Mouse (Mus musculus) T-cell, adult 2 months (primary cell): ENCODE results near the gene Hypk.

ENCODE experiments used
- DNase-seq: peaks from one replicate; pipeline ENCODE4 v3.0.0; 2022; ENCODE audit warnings: low spot score

Gene Hypk

DNA sequence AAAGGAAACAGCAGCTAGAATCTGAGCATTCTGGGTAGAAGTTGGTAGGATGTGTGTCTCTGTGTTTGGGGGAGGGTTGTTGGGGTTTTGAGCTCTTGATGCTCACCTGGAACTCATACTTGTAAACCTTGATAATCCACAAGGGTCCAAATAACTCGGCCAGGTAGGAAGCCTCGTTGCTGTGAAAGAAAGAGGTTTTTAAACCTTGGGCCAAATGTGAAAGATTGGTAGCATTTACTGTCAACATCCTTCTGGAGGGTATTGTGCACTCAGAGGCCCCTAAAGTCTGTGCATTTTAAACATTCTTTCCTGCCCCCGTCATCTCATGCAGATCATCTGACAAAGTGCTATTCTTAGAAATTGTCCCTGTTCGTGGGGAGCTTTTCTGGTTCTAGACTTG is at the start of gene Hypk:
Gene Hypk (plus strand): TSS at position 301 of the 400 bp plus-strand sequence.
- DNase-seq: no peak

DNA sequence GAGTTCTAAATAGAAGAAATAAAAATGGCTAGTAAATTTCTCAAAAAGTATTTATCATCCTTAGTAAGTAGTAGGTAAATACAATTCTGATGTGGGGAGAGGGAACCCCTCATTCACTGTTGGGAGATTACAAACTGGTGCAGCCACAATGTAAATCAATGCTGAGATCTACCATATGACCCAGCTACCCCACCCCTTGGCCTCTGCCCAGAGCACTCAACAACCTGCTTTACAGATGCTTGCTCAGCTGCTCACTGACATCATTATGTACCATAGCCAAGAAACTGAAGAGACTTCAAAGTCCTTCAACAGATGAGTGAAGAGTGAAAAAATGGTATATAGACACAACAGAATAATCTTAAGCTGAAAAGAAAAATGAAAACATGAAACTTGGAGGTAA is 49.8 kb upstream of the Hypk start:
- no peak for DNase-seq

DNA sequence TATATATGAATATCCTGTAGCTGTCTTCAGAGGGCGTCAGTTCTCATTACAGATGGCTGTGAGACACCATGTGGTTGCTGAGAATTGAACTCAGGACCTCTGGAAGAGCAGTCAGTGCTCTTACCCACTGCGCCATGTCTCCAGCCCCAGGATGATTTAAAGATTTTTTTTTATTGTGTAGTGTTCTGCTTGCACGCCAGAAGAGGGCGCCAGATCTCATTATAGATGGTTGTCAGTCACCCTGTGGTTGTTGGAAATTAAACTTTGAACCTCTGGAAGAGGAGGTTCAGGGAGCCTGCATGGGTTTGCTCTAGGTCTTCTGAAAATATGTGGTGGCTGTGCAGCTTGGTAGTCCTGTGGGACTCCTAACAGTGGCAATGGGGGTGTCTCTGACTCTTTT is 44.9 kb upstream of the Hypk start:
- peak; percentile 72 for DNase-seq

DNA sequence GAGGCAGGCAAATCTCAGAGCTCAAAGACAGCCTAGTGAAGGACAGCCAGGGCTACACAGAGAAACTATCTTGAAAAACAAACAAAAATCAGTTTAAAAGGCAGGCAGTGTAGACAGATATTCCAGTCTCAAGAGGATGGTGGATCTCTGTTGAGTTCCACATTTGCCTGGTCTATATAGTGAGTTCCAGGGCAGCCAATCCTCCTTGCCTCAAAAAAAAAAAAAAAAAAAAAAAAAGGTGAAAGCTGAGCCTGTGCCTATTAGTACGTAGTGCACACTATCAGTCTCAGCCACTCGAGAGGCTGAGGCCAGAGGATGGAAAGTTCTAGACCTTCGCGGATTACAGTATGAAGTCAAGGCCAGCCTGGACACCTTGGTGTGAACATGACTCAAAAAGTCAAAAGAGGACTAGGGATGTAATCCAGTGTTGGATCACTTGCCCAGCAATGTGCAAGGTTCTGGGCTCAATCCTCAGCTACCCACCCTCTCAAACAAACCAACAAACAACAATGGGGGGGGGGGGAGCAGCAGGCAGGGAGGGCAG is 40.2 kb upstream of the Hypk start:
- no peak for DNase-seq

DNA sequence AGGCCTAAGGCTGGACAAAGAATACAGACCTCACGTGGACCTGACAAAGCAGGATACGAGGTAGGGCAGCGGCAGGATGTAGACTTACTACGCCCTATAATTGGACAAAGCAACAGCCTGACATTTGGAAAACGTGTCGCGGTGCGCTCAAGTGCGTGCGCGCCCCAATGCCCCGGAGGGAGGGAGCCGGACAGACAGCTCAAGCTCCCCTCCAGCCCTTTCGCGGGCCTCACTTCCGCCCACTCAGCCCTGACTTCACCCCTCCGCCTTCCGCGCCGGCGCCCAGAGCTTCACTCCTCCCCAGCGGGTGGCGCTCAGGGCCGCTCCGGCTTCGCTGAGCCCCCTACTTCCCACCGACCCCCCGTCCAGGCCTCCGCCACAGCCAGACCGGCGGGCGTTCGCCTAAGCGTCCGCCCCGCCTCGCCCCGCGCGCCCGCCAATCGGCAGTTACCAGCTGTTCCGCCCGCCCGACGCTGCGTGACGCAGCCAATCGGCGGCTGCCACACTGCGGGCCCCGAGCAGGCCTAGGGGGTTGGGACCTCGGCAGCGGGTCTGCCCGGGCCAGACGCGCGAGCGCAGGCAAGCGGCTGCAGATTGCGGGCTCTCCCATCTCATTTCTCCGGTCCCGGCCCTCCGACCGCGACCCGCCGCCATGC is 39.6 kb upstream of the Hypk start, which contains the start of the genes Pdia3 and Catsper2:
Gene Pdia3 (plus strand): TSS at position 389 of the 656 bp plus-strand sequence.
Gene Catsper2 (minus strand): TSS at position 406 of the 656 bp plus-strand sequence.
- peak; percentile 93 for DNase-seq

DNA sequence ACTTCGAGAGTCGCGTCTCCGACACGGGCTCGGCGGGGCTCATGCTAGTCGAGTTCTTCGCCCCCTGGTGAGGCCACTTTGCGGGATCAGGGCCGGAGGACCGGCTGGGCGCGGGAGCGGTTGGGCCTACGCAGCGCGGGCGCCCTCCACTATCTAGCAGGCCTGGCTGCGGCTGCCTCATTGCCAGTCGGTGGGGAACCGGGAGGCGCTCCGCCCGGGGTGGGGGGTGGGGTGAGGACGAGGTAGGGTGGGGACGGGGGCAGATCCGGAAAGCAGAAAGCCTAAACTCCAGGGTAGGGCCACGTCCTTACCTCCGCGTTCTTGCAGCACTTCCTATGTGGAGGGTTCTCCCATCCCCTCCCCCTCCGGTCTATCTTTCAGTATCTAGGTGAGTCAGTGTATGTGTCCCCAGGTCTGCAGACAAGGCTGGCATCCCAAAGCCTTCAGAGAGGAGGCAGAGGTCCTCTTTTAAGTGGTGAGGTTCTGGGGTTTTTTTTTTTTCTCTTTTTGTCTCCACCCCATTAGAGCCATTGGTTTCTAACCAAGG is 38.9 kb upstream of the Hypk start:
- peak; percentile 57 for DNase-seq

DNA sequence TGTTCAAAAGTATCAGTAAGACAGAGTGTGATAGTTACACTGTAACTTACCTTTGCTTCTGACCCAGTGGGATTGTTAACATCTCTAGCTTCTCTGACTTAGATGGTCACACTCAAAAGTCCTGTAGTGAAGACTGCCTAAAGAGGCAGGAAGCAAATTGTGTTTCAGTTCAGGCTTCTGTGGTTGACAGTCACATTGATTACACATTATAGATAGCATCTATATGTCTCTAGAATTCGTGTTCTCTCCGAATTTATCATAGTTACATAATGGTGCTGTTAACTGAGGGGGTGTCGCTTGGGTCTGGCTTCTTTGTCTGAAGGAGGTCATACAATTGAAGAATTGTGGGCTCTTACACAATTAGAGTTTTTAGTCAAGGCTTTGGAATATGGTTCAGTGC is 38.0 kb upstream of the Hypk start:
- no peak for DNase-seq

DNA sequence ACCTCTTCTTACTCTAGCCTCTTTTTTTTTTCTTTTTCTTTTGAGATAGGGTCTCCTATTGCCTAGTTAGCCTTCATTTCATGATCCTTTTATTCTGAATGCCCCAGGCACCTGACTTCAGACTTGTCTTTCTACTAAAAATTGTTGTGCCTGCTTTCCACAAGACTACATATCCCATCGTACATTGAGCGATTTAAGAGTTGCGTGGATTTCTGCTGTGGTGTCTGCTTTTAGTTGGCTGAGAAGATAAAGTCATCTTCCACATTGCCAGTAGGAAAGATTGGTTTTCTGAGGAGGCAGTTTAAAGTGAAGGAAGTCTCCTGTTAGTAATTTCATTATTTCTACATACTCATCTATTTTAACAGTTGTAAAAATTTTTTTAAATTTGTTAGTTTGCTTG is 37.5 kb upstream of the Hypk start:
- no peak for DNase-seq

DNA sequence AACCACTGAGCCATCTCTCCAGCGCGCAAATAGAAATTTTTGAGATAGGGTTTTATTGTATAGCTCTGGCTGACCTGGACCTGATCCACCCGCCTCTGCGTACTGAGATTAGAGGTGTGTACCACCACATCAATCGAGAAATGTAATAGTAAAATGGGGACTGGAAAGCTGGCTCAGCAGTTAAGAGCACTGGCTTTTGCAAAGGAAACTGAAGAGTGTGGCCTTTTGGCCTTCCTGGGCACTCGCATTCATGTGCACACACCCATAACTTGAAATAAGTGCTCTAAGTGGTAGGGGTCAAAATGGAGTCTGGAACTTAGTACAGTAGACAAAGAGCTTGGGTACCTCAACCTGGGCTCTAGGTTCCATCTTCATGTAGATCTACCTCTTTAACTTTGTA is 36.7 kb upstream of the Hypk start:
- DNase-seq: no peak

DNA sequence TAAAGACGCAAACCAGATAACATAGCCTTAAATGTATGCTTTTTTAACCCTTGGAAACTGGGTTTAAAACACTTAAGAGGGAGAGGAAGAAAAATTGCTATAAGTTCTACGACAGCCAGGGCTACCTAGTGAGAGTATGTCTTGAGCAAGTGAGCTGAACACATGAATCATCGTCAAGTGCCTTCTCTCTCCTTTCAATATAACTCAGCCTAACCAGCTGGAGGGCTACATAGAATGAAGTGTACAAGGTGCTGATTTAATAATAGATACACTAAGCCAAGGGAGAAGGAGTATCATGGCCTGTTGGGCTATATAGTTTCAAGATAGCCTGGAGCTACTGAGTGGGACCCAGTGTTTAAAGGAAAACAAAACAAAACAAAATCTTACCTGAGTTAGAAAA is 34.6 kb upstream of the Hypk start:
- no peak for DNase-seq

DNA sequence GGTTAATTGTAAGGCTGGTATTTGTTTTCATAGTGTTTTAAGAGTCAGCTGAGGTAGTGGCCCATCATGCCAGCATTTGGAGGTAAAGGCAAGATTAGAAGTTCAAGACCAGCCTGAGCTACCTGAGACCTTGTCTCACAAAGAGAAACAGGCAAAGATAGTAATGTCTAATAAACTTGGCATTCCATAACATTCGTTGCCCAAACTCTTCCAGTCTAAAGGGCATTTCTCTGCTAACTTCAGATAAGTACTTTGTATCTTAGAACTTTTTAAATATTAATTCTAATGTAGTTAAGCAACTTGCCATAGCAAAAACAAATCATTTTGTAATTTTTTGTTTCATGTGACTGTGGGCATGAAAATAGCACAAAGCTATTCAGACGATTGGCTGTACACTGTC is 29.9 kb upstream of the Hypk start:
- no peak for DNase-seq

DNA sequence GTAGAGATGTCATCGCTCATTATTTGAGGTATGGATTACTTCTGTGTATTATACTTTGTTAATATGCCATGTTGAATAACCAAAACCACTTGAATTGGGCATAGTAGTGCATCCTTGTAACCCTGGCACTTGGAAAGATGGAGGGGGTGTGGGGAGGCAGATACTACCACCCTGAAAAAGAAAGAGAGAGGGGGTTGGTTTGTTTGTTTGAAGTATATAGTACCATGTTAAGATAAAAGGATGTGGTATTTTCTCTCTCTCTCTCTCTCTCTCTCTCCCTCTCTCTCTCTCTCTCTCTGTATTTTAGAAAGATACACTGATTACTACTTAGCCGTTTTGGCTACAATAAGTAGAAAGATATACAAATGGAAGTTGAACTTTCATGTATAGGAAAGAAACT is 27.2 kb upstream of the Hypk start:
- no peak for DNase-seq

DNA sequence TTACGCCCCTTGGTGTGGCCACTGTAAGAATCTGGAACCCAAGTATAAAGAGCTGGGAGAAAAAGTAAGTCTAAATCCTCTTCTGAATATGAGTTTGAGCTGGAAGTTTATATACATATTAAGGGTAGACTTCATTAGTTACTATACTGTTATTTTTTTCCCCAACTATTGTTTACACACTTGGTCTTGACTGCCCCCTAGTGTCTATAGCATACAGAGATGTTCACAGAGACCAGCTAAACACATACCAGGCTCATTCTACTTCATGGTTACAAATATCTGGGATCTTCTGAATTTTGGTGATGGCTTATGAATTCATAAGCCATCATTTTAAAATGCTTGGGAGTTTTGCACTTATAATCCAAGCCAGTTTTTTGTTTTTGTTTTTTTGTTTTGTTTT is 18.2 kb upstream of the Hypk start:
- DNase-seq: peak; percentile 36

DNA sequence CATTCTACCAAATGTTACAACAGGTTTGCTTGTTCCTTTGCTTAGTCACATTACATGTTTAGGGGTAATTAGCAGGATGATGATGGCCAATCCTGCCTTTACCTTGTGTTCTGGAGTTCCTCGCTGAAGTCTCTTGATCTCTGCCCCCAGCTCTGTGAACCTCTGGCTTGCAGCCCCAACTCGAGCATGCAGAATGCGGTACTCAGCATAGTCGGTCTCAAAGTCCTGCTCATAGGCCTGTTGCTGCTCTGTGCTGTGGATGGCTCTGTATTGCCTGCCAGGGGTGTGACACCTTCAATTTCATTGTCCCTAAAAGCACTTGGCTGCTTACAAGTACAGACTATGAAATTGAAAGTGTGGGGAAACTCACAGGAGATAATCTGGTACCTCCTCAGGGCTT is 13.3 kb upstream of the Hypk start:
- no peak for DNase-seq

DNA sequence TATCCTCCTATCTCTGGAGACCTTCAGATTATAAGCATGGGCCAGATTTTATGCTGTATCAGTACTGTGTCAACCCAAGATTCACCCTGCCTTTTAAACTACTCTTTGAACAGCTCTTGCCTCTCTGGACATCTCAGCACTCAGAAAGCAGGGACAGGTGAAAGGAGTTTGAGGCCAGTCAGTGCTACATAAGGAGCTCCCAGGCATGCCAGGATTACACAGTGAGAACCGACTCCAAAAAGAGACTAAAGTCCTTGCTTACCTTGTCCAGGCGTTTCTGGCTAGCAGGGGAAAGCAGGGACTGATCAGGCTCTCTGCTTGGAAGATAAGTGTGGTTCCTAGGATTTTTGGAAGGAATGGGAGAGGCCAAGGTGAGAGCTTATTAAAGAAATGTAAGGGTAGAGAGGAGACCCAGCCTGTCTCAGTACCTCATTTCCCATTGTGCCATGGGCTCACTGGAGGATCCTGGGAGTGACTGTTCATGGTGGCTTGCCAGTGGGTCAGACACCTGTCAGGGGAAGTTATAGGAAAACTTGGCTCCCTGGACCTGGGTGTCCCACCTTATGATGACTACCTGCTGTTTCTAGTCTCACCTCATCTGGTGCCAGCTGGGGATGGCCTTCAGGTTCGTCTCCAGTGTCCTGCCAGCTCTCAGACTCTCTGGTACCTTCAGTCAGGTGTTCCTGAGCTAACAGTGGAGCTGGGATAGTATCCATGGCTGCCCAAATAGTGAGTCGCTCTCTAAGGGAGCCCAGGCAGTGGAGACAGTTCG is 12.1 kb upstream of the Hypk start:
- DNase-seq: no peak

DNA sequence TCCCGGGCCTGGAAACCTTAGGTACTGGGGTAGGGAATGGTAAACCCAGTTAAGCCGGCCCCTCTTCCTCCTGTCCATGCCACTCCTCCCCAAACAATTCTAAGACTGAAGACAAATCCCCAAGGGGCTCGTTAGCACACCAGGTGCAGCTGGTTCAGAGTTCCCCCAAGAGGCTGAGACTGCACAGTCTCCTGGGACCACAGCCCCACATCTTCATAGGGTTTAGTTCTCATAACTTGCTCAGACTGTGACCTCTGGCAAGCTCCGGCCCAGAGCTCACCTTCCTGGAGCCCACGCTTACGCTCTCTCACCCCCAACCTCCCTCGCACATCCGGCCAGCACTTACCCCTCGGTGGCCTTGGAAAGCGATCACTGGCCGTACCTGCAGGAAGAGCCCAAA is 11.3 kb upstream of the Hypk start:
- DNase-seq: no peak

DNA sequence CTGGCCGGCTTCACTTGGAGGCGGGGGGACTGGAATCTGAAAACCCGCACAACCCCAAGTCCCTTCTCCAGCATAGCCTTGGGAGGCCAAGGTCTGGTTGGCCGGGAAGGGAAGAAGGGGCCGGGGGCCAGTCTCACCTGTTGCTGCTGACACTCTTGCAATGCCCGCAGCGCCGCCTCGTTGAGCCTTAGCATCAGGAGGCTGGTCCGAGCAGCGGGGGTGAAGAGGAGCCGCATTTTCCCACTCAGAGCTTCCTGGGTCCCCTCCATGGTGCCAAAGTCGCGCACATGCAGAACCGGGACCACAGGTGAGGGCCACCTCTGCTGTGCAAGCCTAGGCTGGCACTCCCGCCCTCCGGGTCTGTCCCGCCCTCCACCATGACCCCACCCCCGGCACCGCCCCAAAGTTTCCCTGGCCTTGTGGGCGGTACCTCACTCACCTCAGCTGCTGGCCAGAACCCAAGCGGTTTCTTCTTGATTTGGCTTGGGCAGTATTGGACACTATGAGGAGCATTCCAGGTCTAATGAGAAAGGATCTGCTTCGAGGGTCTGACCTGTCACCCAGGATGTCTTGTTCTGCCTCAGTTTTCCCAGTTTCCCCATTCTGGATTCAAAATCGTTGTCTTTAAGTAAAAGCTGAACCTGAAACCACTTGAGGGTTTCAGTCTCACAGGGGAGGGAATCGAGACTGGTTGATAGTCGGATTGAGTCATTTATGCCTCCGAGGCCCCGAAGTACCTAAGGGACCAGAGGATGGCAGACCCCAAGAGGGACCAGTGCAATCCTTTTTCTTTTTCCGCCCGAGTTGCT is 10.6 kb upstream of the Hypk start:
- DNase-seq: peak; percentile 57

DNA sequence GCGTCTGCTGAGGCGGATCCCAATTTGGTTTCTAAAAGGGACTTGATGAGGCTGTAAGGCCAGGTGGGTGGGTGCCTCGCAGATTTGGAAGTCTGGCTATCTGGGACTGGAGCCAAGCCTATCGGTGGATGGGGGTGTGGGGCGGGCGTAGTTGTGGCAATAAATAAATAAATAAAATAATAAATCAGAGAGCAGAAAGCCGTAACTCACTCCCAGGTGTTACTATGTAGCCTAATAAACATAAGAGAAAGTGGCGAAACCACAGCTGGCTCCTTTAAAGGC is 10.1 kb upstream of the Hypk start:
- DNase-seq: no peak

DNA sequence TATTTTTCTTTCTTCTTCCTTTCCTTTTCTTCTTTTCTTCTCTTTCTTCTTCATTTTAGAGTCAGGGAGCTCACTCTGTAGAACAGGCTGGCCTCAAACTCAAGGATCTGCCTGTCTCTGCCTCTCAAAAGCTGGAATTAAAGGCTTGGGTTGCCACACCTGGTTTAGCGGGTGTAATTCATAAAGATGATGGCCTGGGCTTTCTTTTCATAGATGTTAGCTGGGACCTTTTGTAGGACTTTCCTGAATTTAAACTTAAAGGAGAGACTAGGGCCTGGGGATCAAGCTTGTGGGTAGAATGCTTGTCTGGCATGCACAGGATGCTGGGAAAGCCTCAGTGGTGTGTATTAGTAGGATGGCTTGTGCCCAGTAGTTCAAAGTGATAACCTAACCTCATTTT is 8.9 kb upstream of the Hypk start, which contains the start of gene Ell3:
Gene Ell3 (minus strand): TSS at position 101 of the 400 bp plus-strand sequence.
- DNase-seq: no peak

DNA sequence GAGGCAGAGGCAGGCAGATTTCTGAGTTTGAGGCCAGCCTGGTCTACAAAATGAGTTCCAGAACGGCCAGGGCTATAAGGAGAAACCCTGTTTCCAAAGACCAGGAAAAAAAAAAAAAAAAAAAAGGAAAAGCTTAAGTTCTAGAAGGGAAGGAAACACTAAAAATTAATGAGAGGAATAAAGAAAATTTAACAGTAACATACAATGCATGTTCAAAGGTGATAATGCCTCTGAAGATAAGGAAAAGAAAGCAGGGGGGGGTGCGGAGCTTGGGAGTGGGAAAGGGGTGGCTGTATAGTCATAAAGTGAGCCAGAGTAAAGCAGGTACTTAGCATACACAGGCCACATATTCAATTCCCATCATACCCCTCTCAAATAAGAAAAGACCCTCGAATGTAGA is 8.0 kb upstream of the Hypk start:
- no peak for DNase-seq

DNA sequence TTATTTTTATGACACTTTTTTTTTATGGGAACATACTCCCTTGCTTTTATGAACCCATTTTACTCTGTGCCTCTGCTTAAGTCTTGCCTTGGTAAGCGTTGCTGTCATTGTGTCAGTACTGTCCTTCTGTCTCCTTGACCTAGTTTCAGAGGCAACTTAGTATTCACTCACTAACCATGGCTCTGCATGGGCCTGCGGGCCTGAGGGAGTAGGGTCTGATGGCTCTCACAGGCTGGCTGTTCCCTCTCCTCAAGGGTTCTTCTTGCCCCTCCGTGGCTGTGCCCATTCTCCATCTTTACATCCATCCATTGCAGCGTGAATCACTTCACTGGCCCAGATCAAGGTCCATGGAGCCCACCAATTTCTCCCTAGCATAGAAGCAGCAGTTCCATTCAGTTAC is 6.6 kb upstream of the Hypk start:
- no peak for DNase-seq

DNA sequence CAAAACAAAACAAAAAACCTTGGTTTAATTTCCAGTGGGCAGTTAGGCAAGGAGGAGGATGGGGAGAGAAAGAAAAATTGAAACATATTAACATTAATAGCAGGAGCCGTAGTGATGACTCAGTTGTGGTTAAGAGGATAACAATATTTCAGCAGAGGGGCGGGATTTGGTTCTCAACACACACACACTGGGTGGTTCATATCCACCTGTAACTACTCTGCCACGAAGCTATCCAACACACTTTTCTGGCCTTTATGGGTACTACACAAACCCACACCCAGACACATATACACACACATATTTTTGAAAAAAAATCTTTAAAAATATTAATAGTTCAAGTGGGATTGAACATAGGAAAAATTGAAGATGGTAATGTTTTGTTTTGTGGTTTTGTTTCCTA is 6.1 kb upstream of the Hypk start:
- DNase-seq: no peak
